Mouse (Mus musculus) ES-E14 (cell line): ENCODE results near the gene Slc25a18. TPM values are rescaled to one million over a fixed set of nuclear protein-coding genes. Genes with fewer than 3 reads are reported as not detected.
A peak's percentile ranks its signal among the peaks of the same experiment; 100 is the strongest.

Experiments
- DNase-seq: peaks from one replicate; pipeline ENCODE4 v3.0.0-alpha.2; 2013; ENCODE audit warnings: low read depth, low spot score
- H3K27ac ChIP-seq: 2 replicates; pipeline ENCODE4 v1.5.1; 2012; ENCODE audit warnings: low read depth, mild to moderate bottlenecking, low read length, moderate library complexity, mixed read lengths; ENCODE audit not compliant: poor library complexity, insufficient read depth, severe bottlenecking
- H3K36me3 ChIP-seq: 2 replicates; pipeline ENCODE4 v1.6.1; 2012; ENCODE audit warnings: mild to moderate bottlenecking, low read length, moderate library complexity, mixed read lengths; ENCODE audit not compliant: control insufficient read depth, poor library complexity, insufficient read depth, severe bottlenecking
- H3K4me1 ChIP-seq, 2 experiments: fragments of 150-350 bp in 1 of 2; sonication (generic) in 1 of 2; 2 replicates each; pipeline ENCODE4 v1.6.1; 2012; ENCODE audit warnings: low read length in 2 of 2, mild to moderate bottlenecking in 1 of 2, mixed read lengths in 1 of 2; ENCODE audit not compliant: control insufficient read depth in 2 of 2, insufficient read depth in 2 of 2, poor library complexity in 1 of 2
- H3K4me3 ChIP-seq, 2 experiments: fragments of 150-350 bp in 1 of 2; sonication (generic) in 1 of 2; 2 replicates each; pipeline ENCODE4 v1.5.1; 2012; ENCODE audit warnings: low read length in 2 of 2, low read depth in 1 of 2, mild to moderate bottlenecking in 1 of 2, mixed read lengths in 1 of 2; ENCODE audit not compliant: insufficient read depth in 1 of 2, poor library complexity in 1 of 2, severe bottlenecking in 1 of 2
- H3K9ac ChIP-seq: 2 replicates; pipeline ENCODE4 v1.6.1; 2012; ENCODE audit warnings: low read depth, mild to moderate bottlenecking, low read length, mixed read lengths; ENCODE audit not compliant: poor library complexity, insufficient read depth, severe bottlenecking
- H3K9me3 ChIP-seq: fragments of 150-350 bp; sonication (generic); 2 replicates; pipeline ENCODE4 v1.6.1; 2012; ENCODE audit warnings: low read depth, mild to moderate bottlenecking, low read length; ENCODE audit not compliant: control insufficient read depth, insufficient read depth
- CHD2 ChIP-seq: IDR thresholded peaks from 2 replicates; pipeline ENCODE4 v1.6.1; 2014; ENCODE audit warnings: mild to moderate bottlenecking, low read depth, low read length, inconsistent platforms
- HCFC1 ChIP-seq: IDR thresholded peaks from 2 replicates; pipeline ENCODE4 v1.6.1; 2012; ENCODE audit warnings: low read length, inconsistent platforms, borderline replicate concordance; ENCODE audit not compliant: insufficient read depth
- MAFK ChIP-seq: IDR thresholded peaks from 2 replicates; pipeline ENCODE4 v1.6.1; 2014; ENCODE audit warnings: mild to moderate bottlenecking, low read depth, low read length, inconsistent platforms; ENCODE audit not compliant: insufficient read depth
- ZC3H11A ChIP-seq: IDR thresholded peaks from 2 replicates; pipeline ENCODE4 v1.6.1; 2012; ENCODE audit warnings: low read depth, mild to moderate bottlenecking, inconsistent platforms, low read length, borderline replicate concordance
- ZNF384 ChIP-seq: IDR thresholded peaks from 2 replicates; pipeline ENCODE4 v1.6.1; 2012; ENCODE audit warnings: low read depth, low read length, inconsistent platforms
- in situ Hi-C, 2 experiments: fragments of 600-800 bp; cut with MboI; formaldehyde crosslinking; loops; one replicate each; pipeline ENCODE4 v1.15.1; 2025; ENCODE audit warnings: low sequenced_read_pairs in 2 of 2, inconsistent platforms in 1 of 2; ENCODE audit not compliant: unreplicated experiment in 2 of 2
- total RNA-seq: library from RNA; depleted of rRNA; stranded (reverse); fragments of 300-350 nt; gene quantifications from 2 replicates; pipeline ENCODE4 v1.2.3, GENCODE M21; 2012; rRNA removed

Slc25a18 gene
- 0.89 and 1.3 TPM in 2 replicates for total RNA-seq

GRCm38 (mm10) chr6:120773149-120773628 is at the start of gene Slc25a18:
Gene Slc25a18, plus strand, starts transcription at chr6:120773578.
- TF ChIP-seq CHD2 (no peak), HCFC1 (no peak), ZC3H11A (no peak), MAFK (no peak), ZNF384 (no peak)
- Histone ChIP-seq H3K4me3 (no peak within 1 kb of the TSS), H3K27ac (no peak within 1 kb of the TSS), H3K9ac (no peak within 1 kb of the TSS), H3K36me3 (peaks cover 11% of the 10 kb centered on the region), H3K9me3 (no peaks in the 10 kb centered on the region), H3K4me1 (no peaks in the 10 kb centered on the region; a peak in 1 of 4 replicates)
- in situ Hi-C loops: no loop called here
- DNase-seq: no peak

- H3K9me3 ChIP-seq: no peaks in the 10 kb centered on the region
- TF ChIP-seq MAFK (no peak), HCFC1 (no peak), CHD2 (no peak), ZNF384 (no peak), ZC3H11A (no peak)
- no peak overlapping the region for H3K4me3 ChIP-seq
- in situ Hi-C loops: no loop called here
- no peak overlapping the region for H3K9ac ChIP-seq
- H3K27ac ChIP-seq: no peak overlapping the region
- DNase-seq: no peak
- H3K4me1 ChIP-seq: no peaks in the 10 kb centered on the region
- no peaks in the 10 kb centered on the region for H3K36me3 ChIP-seq
These were observed 47.4 kb upstream of the Slc25a18 start for GRCm38 (mm10) chr6:120725986-120726385.

GRCm38 (mm10) chr6:120736011-120736410 is 37.4 kb upstream of the Slc25a18 start:
- Histone ChIP-seq H3K4me3 (no peak overlapping the region), H3K4me1 (no peaks in the 10 kb centered on the region), H3K9me3 (no peaks in the 10 kb centered on the region), H3K27ac (no peak overlapping the region), H3K36me3 (peaks cover 10% of the 10 kb centered on the region), H3K9ac (no peak overlapping the region)
- TF ChIP-seq MAFK: no peak
- no peak for DNase-seq
- in situ Hi-C loops: no loop called here

- H3K9me3 ChIP-seq: no peaks in the 10 kb centered on the region
- DNase-seq: peak; percentile 21
- no peak overlapping the region for H3K27ac ChIP-seq
- TF ChIP-seq ZC3H11A (no peak), MAFK (no peak), HCFC1 (no peak), ZNF384 (no peak), CHD2 (no peak)
- H3K36me3 ChIP-seq: peaks cover 10% of the 10 kb centered on the region
- no peak overlapping the region for H3K4me3 ChIP-seq
- H3K9ac ChIP-seq: no peak overlapping the region
- in situ Hi-C loops: no loop called here
- no peaks in the 10 kb centered on the region for H3K4me1 ChIP-seq
These were observed 36.8 kb upstream of the Slc25a18 start for GRCm38 (mm10) chr6:120736566-120736965.

- H3K27ac ChIP-seq: no peak overlapping the region
- in situ Hi-C loops: no loop called here
- no peak overlapping the region for H3K4me3 ChIP-seq
- H3K4me1 ChIP-seq: peaks cover 2 to 4% of the 10 kb centered on the region in 2 experiments; a peak in 2 of 4 replicates
- H3K9ac ChIP-seq: no peak overlapping the region
- peaks cover 4% of the 10 kb centered on the region for H3K36me3 ChIP-seq
- DNase-seq: peak; percentile 25
- H3K9me3 ChIP-seq: no peaks in the 10 kb centered on the region
- TF ChIP-seq ZC3H11A (no peak), ZNF384 (no peak), CHD2 (no peak), MAFK (no peak), HCFC1 (no peak)
These were observed 30.2 kb upstream of the Slc25a18 start for GRCm38 (mm10) chr6:120743130-120743529.
